Mouse (Mus musculus): ENCODE data around the gene Mmp14.

DNA sequence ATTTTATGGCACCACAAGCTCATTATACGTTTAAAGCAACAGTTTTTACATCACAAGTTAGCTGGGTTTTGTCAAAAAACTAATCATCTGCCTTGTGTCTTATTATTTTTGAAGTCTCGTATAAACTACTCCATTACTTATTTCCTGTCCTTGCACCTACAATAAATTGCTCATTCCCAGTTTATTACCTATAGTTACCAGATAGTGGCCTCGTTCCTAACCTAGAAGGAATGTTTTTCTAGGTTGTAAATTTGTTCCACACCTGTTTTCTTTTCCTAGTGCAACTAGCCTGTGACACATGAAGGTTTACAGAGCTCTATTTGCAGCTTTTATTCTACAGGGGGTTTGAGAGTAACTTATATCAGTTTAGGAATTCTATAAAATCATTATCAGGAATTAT is 29.7 kb upstream of the Mmp14 start:
- TF ChIP-seq GATA1 (IDR thresholded peaks at IDR 0.05; ENCODE audit: borderline replicate concordance, low read length) (no peak), GATA2 (IDR thresholded peaks at IDR 0.05; ENCODE audit: borderline replicate concordance, low read depth, low read length) (no peak)
